Mouse (Mus musculus): ENCODE results near the gene 2010111I01Rik.

GRCm38 (mm10) chr13:63092299-63092698 lies 127.6 kb downstream of the 2010111I01Rik start:
- TF ChIP-seq CTCF (IDR thresholded peaks at IDR 0.05; ENCODE audit: control insufficient read depth, insufficient read depth, insufficient replicate concordance, low read depth, low read length), result no peak
- no peak for TF ChIP-seq POLR2A (IDR thresholded peaks at IDR 0.05; ENCODE audit: control insufficient read depth, low read depth, low read length)
